Mouse (Mus musculus) embryonic facial prominence, embryonic 11.5 days (tissue): Measurements from ENCODE around the gene Wipf1. TPM values are rescaled to one million over a fixed set of nuclear protein-coding genes. Genes with fewer than 3 reads are reported as not detected.

Experiments
- ATAC-seq: fragments of 200-750 bp; cut with Nextera tagmentation; replicated peaks from 2 replicates; pipeline ENCODE4 v1.8.0; 2017; ENCODE audit warnings: low read depth; ENCODE audit not compliant: insufficient number of reproducible peaks, low FRiP score, low TSS enrichment
- DNase-seq: peaks from one replicate; pipeline ENCODE4 v3.0.0-alpha.2; 2015; ENCODE audit warnings: low spot score
- H3K27ac ChIP-seq: fragments of 300-500 bp; sonication (generic); replicated peaks from 2 replicates; pipeline ENCODE4 v1.5.1; 2014; ENCODE audit warnings: mild to moderate bottlenecking, low read depth, low read length, control low read depth
- H3K27me3 ChIP-seq: fragments of 300-500 bp; sonication (generic); 2 replicates; pipeline ENCODE4 v1.6.1; 2014; ENCODE audit warnings: mild to moderate bottlenecking, low read length, moderate library complexity, mixed read lengths; ENCODE audit not compliant: control insufficient read depth, insufficient read depth
- H3K36me3 ChIP-seq: fragments of 300-500 bp; sonication (generic); replicated peaks from 2 replicates; pipeline ENCODE4 v1.6.1; 2014; ENCODE audit warnings: low read depth, mild to moderate bottlenecking, low read length, moderate library complexity, mixed read lengths; ENCODE audit not compliant: control insufficient read depth, insufficient read depth
- H3K4me1 ChIP-seq: fragments of 300-500 bp; sonication (generic); 2 replicates; pipeline ENCODE4 v1.6.1; 2014; ENCODE audit warnings: low read length, mixed read lengths; ENCODE audit not compliant: control insufficient read depth, insufficient read depth
- H3K4me2 ChIP-seq: fragments of 300-500 bp; sonication (generic); 2 replicates; pipeline ENCODE4 v1.6.1; 2014; ENCODE audit warnings: low read depth, mild to moderate bottlenecking, control low read depth, low read length, moderate library complexity
- H3K4me3 ChIP-seq: fragments of 300-500 bp; sonication (generic); 2 replicates; pipeline ENCODE4 v1.5.1; 2014; ENCODE audit warnings: low read depth, low read length, control low read depth
- H3K9ac ChIP-seq: fragments of 300-500 bp; sonication (generic); replicated peaks from 2 replicates; pipeline ENCODE4 v1.6.1; 2014; ENCODE audit warnings: mild to moderate bottlenecking, control low read depth, low read length
- H3K9me3 ChIP-seq: fragments of 300-500 bp; sonication (generic); replicated peaks from 2 replicates; pipeline ENCODE4 v1.6.1; 2016; ENCODE audit warnings: mild to moderate bottlenecking, low read length, inconsistent platforms, mixed read lengths; ENCODE audit not compliant: control insufficient read depth
- WGBS: fragments of 180-500 bp; shearing (Covaris S2); extraction: QIAGEN DNeasy Blood & Tissue Kit; methylation state at CpG from one replicate; pipeline ENCODE4 v1.1.7; 2014; 5-methylcytosine and 5-hydroxymethylcytosine counted together
- polyA plus RNA-seq: library from polyadenylated mRNA; unstranded; fragments of >200 nt; fragmentation: Nextera tagmentation; extraction: Ambion mirVana; gene quantifications from 2 replicates; pipeline ENCODE4 v1.2.1, GENCODE M21; 2014

The Wipf1 gene
- polyA plus RNA-seq, 1 experiment from 2014 or later: 17.5 TPM

DNA sequence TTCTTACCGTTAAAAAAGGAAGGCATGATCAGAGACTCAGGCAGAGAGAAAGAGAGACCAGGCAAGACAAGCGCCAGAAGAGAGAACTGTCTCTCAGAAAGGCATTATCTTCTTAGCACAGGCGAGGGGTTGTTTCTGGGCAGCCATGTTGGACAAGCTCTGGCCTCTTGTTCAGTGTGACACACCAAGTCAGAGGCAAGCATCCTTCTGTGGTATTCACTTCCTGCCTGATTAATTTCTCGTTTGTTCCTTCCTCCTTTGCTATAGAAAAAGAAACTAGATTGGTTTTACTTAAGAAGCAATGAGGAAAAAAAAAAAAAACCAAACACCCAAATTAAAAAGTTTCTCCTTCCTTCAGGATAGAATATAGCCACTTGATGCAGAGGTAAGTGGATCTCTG, 75.8 kb downstream of the Wipf1 start:
- H3K4me1 ChIP-seq: peaks cover 3% of the 10 kb centered on the region
- no peak overlapping the region for H3K9ac ChIP-seq
- H3K9me3 ChIP-seq: no peaks in the 10 kb centered on the region
- 78% methylated on average over 4 of the region's 4 CpGs for WGBS
- ATAC-seq (no peak), DNase-seq (no peak)
- no peak overlapping the region for H3K4me3 ChIP-seq
- no peaks in the 10 kb centered on the region for H3K27me3 ChIP-seq
- no peak overlapping the region for H3K4me2 ChIP-seq
- no peaks in the 10 kb centered on the region for H3K36me3 ChIP-seq
- no peak overlapping the region for H3K27ac ChIP-seq

DNA sequence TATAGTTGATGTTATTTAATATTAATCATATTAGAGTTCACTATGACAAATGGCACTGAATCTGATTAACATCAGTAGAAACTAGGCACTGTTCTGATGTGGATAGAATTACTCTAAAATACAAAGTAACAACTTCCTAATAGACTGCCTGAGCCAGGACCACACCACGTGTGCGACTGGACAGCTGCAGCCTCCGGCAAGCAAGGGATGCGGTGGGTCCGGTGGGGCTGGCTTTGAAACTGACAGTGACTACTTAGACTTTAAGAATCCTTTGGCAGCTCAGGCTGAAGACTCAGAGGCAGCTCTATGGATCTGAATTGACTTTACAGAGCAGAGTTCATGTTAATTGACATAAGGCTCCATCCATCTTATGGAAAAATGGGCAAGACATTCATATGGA, 76.4 kb downstream of the Wipf1 start:
- Histone ChIP-seq H3K4me1 (peaks cover 3% of the 10 kb centered on the region), H3K9me3 (no peaks in the 10 kb centered on the region), H3K9ac (no peak overlapping the region), H3K4me3 (no peak overlapping the region), H3K36me3 (no peaks in the 10 kb centered on the region), H3K4me2 (no peak overlapping the region), H3K27ac (no peak overlapping the region), H3K27me3 (no peaks in the 10 kb centered on the region)
- DNase-seq: no peak
- no peak for ATAC-seq
- 76% methylated on average over 5 of the region's 5 CpGs for WGBS

DNA sequence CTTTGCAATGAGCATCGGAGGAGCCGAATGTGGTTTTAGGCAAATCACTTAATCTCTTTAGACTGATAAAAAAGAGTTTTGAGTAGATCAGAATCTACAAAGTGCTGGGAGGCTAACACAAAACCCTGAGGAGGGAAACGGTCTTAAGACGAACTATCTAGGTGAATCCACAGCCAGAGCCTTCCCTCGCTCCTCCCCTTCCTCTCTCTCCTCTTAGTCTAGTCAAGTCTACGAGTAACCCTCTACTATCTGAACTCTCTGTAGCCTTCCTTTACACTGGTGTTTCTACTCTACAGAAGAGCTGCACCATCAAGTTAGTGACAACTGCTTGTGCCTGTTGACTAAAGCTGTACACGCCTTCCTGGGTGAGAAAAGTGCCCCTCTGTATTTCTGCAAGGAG, 77.0 kb downstream of the Wipf1 start:
- Histone ChIP-seq H3K27me3 (no peaks in the 10 kb centered on the region), H3K36me3 (no peaks in the 10 kb centered on the region), H3K27ac (no peak overlapping the region), H3K4me3 (no peak overlapping the region), H3K9me3 (no peaks in the 10 kb centered on the region), H3K4me2 (no peak overlapping the region), H3K9ac (no peak overlapping the region), H3K4me1 (peaks cover 3% of the 10 kb centered on the region)
- 88% methylated on average over 7 of the region's 7 CpGs for WGBS
- no peak for DNase-seq
- ATAC-seq: no peak

DNA sequence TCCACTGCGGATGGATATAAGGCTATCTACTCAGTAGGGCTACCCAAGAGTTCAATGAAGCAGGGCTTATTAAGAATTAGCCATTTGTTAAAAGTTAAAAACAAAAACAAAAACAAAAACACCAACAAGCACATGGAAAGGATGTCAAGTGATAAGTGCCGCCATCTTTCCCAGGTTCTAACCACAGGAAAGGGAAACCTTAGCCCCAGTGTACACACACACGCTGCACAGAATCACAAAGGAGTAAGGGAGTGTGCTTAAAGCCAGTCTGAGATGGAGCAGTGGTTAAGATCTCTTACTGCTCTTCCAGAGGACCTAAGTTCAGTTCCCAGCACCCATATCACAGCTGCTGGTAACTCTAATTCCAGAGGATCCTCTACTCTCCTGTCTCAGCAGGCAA, 78.0 kb downstream of the Wipf1 start:
- no peak for DNase-seq
- H3K9ac ChIP-seq: no peak overlapping the region
- H3K4me2 ChIP-seq: no peak overlapping the region
- H3K27ac ChIP-seq: no peak overlapping the region
- WGBS: 96% methylated on average over 3 of the region's 3 CpGs
- H3K4me1 ChIP-seq: peaks cover 3% of the 10 kb centered on the region
- no peaks in the 10 kb centered on the region for H3K27me3 ChIP-seq
- no peak for ATAC-seq
- no peaks in the 10 kb centered on the region for H3K36me3 ChIP-seq
- H3K4me3 ChIP-seq: no peak overlapping the region
- no peaks in the 10 kb centered on the region for H3K9me3 ChIP-seq

DNA sequence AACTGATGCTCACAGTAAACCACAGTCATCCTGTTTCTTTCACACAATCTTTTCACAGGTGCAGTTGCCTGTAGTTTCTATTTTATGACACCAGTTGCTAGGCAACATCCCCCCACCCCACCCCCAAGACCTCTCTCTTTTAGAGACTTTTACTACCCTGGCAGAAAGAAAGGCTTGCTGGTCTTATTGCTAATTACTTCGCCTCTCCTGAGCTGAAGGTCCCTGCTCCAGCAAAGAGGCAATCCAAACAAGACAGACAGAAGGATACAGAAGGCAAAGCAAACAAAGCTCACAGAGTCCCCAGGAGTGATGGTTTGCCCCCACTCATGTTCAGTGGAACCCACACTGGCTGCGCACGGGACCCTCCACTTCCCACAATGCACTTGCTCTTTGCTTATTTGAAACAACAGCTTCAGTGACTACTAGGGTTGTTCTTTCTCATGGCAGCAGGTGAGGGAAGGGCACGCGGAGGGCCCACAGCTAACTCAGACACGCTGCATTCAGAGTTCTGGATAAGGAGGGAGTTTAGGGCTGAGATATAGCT, 79.3 kb downstream of the Wipf1 start:
- Histone ChIP-seq H3K4me2 (no peak overlapping the region), H3K4me3 (no peak overlapping the region), H3K9ac (no peak overlapping the region), H3K27me3 (no peaks in the 10 kb centered on the region), H3K9me3 (no peaks in the 10 kb centered on the region), H3K36me3 (no peaks in the 10 kb centered on the region), H3K27ac (no peak overlapping the region), H3K4me1 (peaks cover 3% of the 10 kb centered on the region)
- DNase-seq: peak; percentile 46
- 72% methylated on average over 6 of the region's 6 CpGs for WGBS
- no peak for ATAC-seq

DNA sequence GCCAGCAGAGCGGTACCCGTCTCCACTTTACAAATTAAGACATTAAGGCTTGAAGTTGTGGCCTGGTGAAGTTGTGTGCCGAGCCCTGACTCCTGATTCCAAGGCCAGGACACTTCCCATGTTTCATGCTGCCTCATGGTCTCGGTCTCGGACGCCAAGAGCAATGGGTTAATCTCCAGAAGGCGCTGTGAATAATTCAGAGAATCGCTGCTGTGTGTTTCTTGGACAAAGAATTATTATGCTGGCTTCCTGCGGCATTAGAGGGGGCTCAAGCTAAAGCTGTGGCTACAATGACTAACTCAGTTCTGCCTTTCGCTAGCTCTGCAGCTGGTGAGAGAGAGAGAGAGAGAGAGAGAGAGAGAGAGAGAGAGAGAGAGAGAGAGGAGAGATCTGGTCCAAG, 85.5 kb downstream of the Wipf1 start:
- Histone ChIP-seq H3K9me3 (no peaks in the 10 kb centered on the region), H3K9ac (no peak overlapping the region), H3K4me2 (no peak overlapping the region), H3K27ac (no peak overlapping the region), H3K4me3 (no peak overlapping the region), H3K36me3 (no peaks in the 10 kb centered on the region; the same call in 1 of the 2 replicates), H3K4me1 (no peaks in the 10 kb centered on the region), H3K27me3 (no peaks in the 10 kb centered on the region)
- DNase-seq (no peak), ATAC-seq (no peak)
- 71% methylated on average over 10 of the region's 10 CpGs for WGBS

DNA sequence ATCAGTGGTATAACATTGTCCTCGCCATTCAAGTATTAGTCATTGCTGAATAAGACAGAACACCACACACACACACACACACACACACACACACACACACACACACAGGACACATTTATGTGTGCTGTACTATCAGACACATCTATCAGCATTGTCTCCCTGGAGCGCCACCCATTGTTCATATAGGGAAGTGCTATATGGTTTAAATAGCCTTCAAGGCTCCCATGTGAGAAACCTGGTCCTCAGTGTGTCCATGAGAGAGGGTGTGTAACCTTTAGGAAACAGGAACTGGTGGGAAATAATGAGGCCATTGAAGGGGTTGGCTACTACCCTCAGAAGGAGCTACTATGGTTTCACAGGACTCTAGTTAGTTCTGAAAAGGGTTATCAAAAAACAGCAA, 87.5 kb downstream of the Wipf1 start:
- 70% methylated on average over 2 of the region's 2 CpGs for WGBS
- no peaks in the 10 kb centered on the region for H3K9me3 ChIP-seq
- DNase-seq: no peak

DNA sequence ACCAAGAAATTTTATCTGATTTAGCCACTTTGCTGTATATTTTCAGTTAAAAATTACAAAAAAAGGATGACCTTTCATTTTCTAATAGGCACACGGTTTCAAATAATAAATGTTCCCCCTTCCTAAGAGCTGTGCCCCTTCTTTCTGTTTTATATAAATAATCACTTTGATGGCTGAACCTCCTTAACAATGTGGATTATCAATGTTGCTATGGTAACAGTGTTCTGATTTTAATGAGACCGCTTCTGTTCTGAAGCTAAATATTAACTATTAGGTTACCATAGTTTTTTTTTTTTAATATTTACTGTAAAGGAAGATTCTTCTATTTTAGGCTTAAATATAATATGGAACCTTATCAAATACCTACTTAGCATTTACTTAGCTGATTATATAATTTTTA, 89.2 kb downstream of the Wipf1 start:
- Histone ChIP-seq H3K4me3 (no peak overlapping the region), H3K27ac (no peak overlapping the region), H3K27me3 (no peaks in the 10 kb centered on the region), H3K36me3 (no peaks in the 10 kb centered on the region; the same call in 1 of the 2 replicates), H3K4me2 (no peak overlapping the region), H3K9me3 (no peaks in the 10 kb centered on the region), H3K9ac (no peak overlapping the region), H3K4me1 (no peaks in the 10 kb centered on the region)
- ATAC-seq (no peak), DNase-seq (no peak)
- 86% methylated on average over 2 of the region's 2 CpGs for WGBS

More for the DNA sequence above, 87.5 kb downstream of the Wipf1 start:
- Histone ChIP-seq H3K4me1 (no peaks in the 10 kb centered on the region), H3K4me2 (no peak overlapping the region), H3K27ac (no peak overlapping the region), H3K4me3 (no peak overlapping the region), H3K36me3 (no peaks in the 10 kb centered on the region; the same call in 1 of the 2 replicates), H3K27me3 (no peaks in the 10 kb centered on the region), H3K9ac (no peak overlapping the region)
- no peak for ATAC-seq
